Mouse (Mus musculus): Measurements from ENCODE around the gene Olfr301. TPM values are rescaled to one million over a fixed set of nuclear protein-coding genes. Genes with fewer than 3 reads are reported as not detected.

Gene Olfr301
- not detected in 2 replicates for polyA plus RNA-seq (2015; fragmentation: Nextera tagmentation; extraction: Ambion mirVana)

DNA sequence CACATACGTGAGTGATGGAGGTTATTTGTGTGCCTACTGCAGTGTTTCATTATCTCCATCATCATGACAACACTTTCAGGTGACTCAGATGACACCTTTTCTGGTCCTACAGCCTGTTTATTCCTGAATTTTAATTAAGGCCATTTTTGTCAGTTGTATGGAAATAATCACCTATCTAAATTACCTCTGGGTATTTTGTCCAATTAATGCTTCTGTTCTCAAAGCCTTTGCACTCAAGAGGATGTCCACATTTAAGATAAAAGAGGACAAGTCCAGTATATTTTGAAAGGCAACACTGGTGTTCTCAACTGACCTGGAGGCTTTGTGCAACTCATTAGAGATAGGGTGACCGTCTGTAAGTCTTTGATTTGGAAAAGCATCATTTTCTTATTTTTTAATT, at the start of gene Olfr301:
Gene Olfr301, plus strand, starts transcription at position 301 of the 400 bp plus-strand sequence.
- ATAC-seq (ENCODE audit: borderline replicate concordance, extremely low read depth, low FRiP score, low TSS enrichment), result no peak
- H3K4me3 ChIP-seq, result no peak within 1 kb of the TSS
- no peak within 1 kb of the TSS for H3K27ac ChIP-seq
- no peaks in the 10 kb centered on the region for H3K9me3 ChIP-seq
- H3K36me3 ChIP-seq, result no peaks in the 10 kb centered on the region
- no peaks in the 10 kb centered on the region for H3K4me1 ChIP-seq
- 75% methylated on average over 2 of the region's 2 CpGs for WGBS
- H3K9ac ChIP-seq, result no peak within 1 kb of the TSS
- H3K27me3 ChIP-seq, result no peaks in the 10 kb centered on the region
- H3K4me2 ChIP-seq, result no peak within 1 kb of the TSS

DNA sequence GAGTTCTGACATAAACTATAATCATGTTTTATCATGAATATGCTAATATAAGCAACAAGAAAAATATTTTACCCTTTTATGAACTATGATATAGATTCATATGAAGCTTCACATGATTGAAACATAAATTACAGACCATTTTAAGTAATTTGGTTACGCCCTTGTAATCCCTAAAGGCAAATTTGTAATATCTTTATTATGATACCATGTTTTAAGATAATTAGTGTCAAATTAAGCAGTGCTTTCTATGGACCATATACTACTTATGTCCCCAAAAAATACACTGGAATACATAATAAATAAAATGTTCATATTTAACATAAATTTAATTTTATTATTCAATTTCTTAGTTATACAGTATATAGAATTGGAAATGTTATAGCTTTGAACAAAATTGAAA, 36.8 kb upstream of the Olfr301 start, which contains the start of gene Olfr305:
Gene Olfr305, minus strand, starts transcription at position 101 of the 400 bp plus-strand sequence.
- Histone ChIP-seq H3K27ac (no peak within 1 kb of the TSS), H3K9ac (no peak within 1 kb of the TSS), H3K4me2 (no peak within 1 kb of the TSS), H3K27me3 (no peaks in the 10 kb centered on the region), H3K36me3 (no peaks in the 10 kb centered on the region), H3K9me3 (no peaks in the 10 kb centered on the region), H3K4me3 (no peak within 1 kb of the TSS), H3K4me1 (no peaks in the 10 kb centered on the region)
- no peak for ATAC-seq (ENCODE audit: borderline replicate concordance, extremely low read depth, low FRiP score, low TSS enrichment)
- 77% methylated on average over 1 of the region's 1 CpGs for WGBS

DNA sequence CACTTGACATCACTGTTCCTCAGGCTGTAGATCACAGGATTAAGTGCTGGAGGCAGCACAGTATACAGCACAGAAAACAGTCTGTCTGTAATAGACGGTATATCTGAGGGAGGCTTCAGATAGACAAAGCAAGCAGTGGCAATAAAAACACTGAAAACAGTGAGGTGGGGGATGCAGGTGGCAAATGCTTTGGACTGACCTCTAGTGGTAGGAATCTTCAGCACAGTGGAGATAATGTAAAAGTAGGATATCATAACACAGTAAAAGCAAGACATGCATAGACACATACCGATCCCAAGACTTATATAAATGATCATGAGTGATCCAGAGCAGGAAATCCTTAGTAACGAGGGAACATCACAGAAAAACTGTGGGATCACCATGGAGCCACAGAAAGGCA, 17.9 kb upstream of the Olfr301 start:
- no peaks in the 10 kb centered on the region for H3K27me3 ChIP-seq
- no peaks in the 10 kb centered on the region for H3K4me1 ChIP-seq
- no peak overlapping the region for H3K4me3 ChIP-seq
- no peaks in the 10 kb centered on the region for H3K36me3 ChIP-seq
- no peak overlapping the region for H3K4me2 ChIP-seq
- H3K9me3 ChIP-seq, result no peaks in the 10 kb centered on the region
- no peak overlapping the region for H3K27ac ChIP-seq
- no peak overlapping the region for H3K9ac ChIP-seq
- ATAC-seq (ENCODE audit: borderline replicate concordance, extremely low read depth, low FRiP score, low TSS enrichment), result no peak
- WGBS, result 62% methylated on average over 3 of the region's 3 CpGs

DNA sequence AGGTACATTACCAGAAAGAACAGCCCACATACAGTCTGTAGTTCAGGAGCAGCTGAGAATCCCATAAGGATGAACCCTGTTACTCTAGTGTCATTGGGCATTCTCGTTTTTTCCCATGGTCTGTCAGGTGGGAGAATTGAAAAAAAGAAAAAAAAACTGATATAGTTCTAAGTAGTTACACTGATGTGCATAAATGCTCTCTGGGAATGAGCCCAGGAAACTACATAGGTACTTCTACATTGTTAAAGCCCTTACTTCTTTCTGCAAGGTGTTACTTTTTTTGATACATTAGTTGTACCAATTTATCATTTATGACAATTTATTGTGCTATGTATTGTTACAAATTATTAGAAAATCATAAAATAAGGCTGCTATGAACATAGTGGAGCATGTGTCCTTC, 17.1 kb upstream of the Olfr301 start, which contains the start of gene Olfr304:
Gene Olfr304, minus strand, starts transcription at position 101 of the 400 bp plus-strand sequence.
- H3K4me1 ChIP-seq, result no peaks in the 10 kb centered on the region
- no peak within 1 kb of the TSS for H3K4me3 ChIP-seq
- no peaks in the 10 kb centered on the region for H3K36me3 ChIP-seq
- no peaks in the 10 kb centered on the region for H3K9me3 ChIP-seq
- no peak for ATAC-seq (ENCODE audit: borderline replicate concordance, extremely low read depth, low FRiP score, low TSS enrichment)
- H3K27ac ChIP-seq, result no peak within 1 kb of the TSS
- no peaks in the 10 kb centered on the region for H3K27me3 ChIP-seq
- H3K9ac ChIP-seq, result no peak within 1 kb of the TSS
- WGBS, result 50% methylated on average over 1 of the region's 1 CpGs
- no peak within 1 kb of the TSS for H3K4me2 ChIP-seq

GRCm38 (mm10) chr7:86397689-86398088, 6.0 kb upstream of the Olfr301 start, which contains the start of gene Olfr303:
TSS of gene Olfr303 (minus strand) at chr7:86397789.
- Histone ChIP-seq H3K9ac (no peak within 1 kb of the TSS), H3K4me1 (no peaks in the 10 kb centered on the region), H3K27ac (no peak within 1 kb of the TSS), H3K9me3 (no peaks in the 10 kb centered on the region), H3K27me3 (no peaks in the 10 kb centered on the region), H3K4me3 (no peak within 1 kb of the TSS), H3K36me3 (no peaks in the 10 kb centered on the region), H3K4me2 (no peak within 1 kb of the TSS)
- ATAC-seq (ENCODE audit: borderline replicate concordance, extremely low read depth, low FRiP score, low TSS enrichment), result no peak

DNA sequence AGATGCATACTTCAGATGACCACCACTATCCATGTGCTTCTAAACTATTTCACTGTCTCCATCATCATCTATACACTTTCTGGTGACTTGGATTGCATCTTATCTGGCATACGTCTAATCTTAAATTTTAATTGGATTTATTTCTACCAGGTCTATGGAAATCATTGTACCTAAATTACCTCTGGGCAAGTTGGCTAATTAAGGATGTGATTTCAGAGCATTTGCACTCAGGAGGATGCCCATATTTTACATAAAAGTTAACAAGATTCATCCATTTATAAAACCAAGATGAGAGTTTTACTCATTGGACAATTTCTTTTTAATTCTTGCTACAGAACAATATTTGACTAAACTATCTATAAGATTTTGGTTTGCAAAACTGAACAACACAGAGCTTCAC, 56.0 kb downstream of the Olfr301 start, which contains the start of gene Olfr299:
Gene Olfr299, plus strand, starts transcription at position 301 of the 400 bp plus-strand sequence.
- no peak for ATAC-seq (ENCODE audit: borderline replicate concordance, extremely low read depth, low FRiP score, low TSS enrichment)
- 87% methylated on average over 1 of the region's 1 CpGs for WGBS
- Histone ChIP-seq H3K27ac (no peak within 1 kb of the TSS), H3K9ac (no peak within 1 kb of the TSS), H3K4me1 (no peaks in the 10 kb centered on the region), H3K4me3 (no peak within 1 kb of the TSS), H3K9me3 (no peaks in the 10 kb centered on the region), H3K27me3 (no peaks in the 10 kb centered on the region), H3K4me2 (no peak within 1 kb of the TSS), H3K36me3 (no peaks in the 10 kb centered on the region)

Other genes starting within 250 kb of the Olfr301 start
- not detected in 2 replicates for gene Vmn2r75, start 232.1 kb upstream of the Olfr301 start, polyA plus RNA-seq (2015; fragmentation: Nextera tagmentation; extraction: Ambion mirVana)
- gene Vmn2r76, start 157.5 kb upstream of the Olfr301 start, polyA plus RNA-seq (2015; fragmentation: Nextera tagmentation; extraction: Ambion mirVana), result not detected in 2 replicates
- gene Olfr310, start 126.7 kb upstream of the Olfr301 start, polyA plus RNA-seq (2015; fragmentation: Nextera tagmentation; extraction: Ambion mirVana), result not detected in 2 replicates
- not detected in 2 replicates for gene Olfr309, start 90.1 kb upstream of the Olfr301 start, polyA plus RNA-seq (2015; fragmentation: Nextera tagmentation; extraction: Ambion mirVana)
- gene Olfr308, start 78.2 kb upstream of the Olfr301 start, polyA plus RNA-seq (2015; fragmentation: Nextera tagmentation; extraction: Ambion mirVana), result not detected in 2 replicates
- gene Olfr307, start 66.3 kb upstream of the Olfr301 start, polyA plus RNA-seq (2015; fragmentation: Nextera tagmentation; extraction: Ambion mirVana), result not detected in 2 replicates
- not detected in 2 replicates for gene Olfr305, start 36.9 kb upstream of the Olfr301 start, polyA plus RNA-seq (2015; fragmentation: Nextera tagmentation; extraction: Ambion mirVana)
- not detected in 2 replicates for gene Olfr304, start 17.2 kb upstream of the Olfr301 start, polyA plus RNA-seq (2015; fragmentation: Nextera tagmentation; extraction: Ambion mirVana)
- gene Olfr303, start 6.1 kb upstream of the Olfr301 start, polyA plus RNA-seq (2015; fragmentation: Nextera tagmentation; extraction: Ambion mirVana), result not detected in 2 replicates
- not detected in 2 replicates for gene Olfr299, start 56.1 kb downstream of the Olfr301 start, polyA plus RNA-seq (2015; fragmentation: Nextera tagmentation; extraction: Ambion mirVana)
- not detected in 2 replicates for gene Olfr298, start 88.6 kb downstream of the Olfr301 start, polyA plus RNA-seq (2015; fragmentation: Nextera tagmentation; extraction: Ambion mirVana)
- gene Olfr297, start 116.1 kb downstream of the Olfr301 start, polyA plus RNA-seq (2015; fragmentation: Nextera tagmentation; extraction: Ambion mirVana), result not detected in 2 replicates
- gene Olfr295, start 180.0 kb downstream of the Olfr301 start, polyA plus RNA-seq (2015; fragmentation: Nextera tagmentation; extraction: Ambion mirVana), result not detected in 2 replicates
- gene Olfr294, start 212.8 kb downstream of the Olfr301 start, polyA plus RNA-seq (2015; fragmentation: Nextera tagmentation; extraction: Ambion mirVana), result not detected in 2 replicates
- not detected in 2 replicates for gene Olfr293, start 245.2 kb downstream of the Olfr301 start, polyA plus RNA-seq (2015; fragmentation: Nextera tagmentation; extraction: Ambion mirVana)

Data from lung, embryonic 15.5 days (tissue).